Mouse (Mus musculus) T-cell, adult 2 months (primary cell): Measurements from ENCODE around the gene Gm6367.
"Not testable (repeated sequence)": the region's sequence is repeated elsewhere in the genome, so short reads cannot be mapped to it uniquely, and the experiment has no call there.

Experiments used
- DNase-seq: peaks from one replicate; pipeline ENCODE4 v3.0.0; 2022; ENCODE audit warnings: low spot score

The Gm6367 gene

DNA sequence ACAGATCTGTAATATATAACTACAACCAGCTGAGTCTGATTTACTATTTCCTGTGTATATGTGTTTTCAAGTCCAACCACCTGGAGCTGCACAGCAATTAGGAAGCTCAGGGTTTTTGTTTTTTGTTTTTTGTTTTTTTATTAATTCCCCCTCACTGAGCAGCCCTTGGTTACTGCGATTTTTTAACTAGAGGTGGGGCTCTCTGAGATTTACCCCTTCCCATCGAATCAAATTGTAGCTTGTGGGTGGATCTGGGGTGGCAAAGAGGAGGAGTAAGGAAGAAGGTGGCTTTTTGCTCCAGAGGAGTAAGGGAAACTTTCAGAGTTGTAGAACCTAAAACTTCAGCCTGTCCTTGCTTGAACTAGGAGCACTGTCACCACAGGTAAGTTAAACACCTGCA is at the start of gene Gm6367:
Gm6367 (plus strand) TSS at position 301 of the 400 bp plus-strand sequence.
- not testable (repeated sequence) for DNase-seq
